Mouse (Mus musculus): ENCODE results near the gene Adgrb3. TPM values are rescaled to one million over a fixed set of nuclear protein-coding genes. Genes with fewer than 3 reads are reported as not detected.

Gene Adgrb3
- polyA plus RNA-seq, 1 experiment: not detected

DNA sequence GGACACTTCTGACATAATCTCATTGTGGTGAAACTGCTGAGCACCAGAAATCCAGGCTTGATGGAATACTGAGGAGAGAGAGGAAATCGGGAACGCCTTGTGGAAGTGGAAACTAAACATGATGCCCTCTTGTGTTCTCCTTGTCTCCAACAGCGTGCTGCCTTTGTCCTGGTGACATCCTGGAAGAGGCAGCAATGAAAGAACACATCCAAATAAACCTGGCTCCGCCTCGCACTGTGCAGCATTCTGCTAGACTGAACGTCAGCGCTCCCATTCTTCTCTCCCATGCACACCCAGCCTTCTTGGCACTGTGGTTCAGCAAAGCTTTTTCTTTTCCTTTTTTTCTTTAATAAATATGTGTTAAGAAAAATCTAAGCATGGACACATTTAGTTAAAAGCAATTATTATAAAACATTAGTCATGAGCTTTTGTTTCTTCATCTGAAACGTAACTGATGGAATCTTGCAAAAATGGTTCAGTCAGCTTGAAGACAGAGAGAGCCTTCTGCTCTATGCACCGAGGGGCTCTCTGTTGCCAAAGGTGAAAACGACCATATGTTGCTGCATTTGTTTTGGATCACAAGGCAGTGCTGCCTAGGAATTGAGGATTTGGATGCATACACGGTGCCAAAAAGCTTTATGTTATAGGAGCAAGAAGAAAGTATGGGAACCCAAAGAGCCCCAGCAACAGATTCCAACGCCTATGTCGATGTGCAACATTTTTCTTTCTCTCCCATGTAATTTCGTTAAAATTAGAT, 743.7 kb downstream of the Adgrb3 start:
- Histone ChIP-seq H3K4me1 (ENCODE audit: control insufficient read depth) (no peaks in the 10 kb centered on the region), H3K9me3 (ENCODE audit: control insufficient read depth, low read length) (peaks cover 13% of the 10 kb centered on the region), H3K4me3 (replicated peaks) (no peak overlapping the region), H3K36me3 (ENCODE audit: control insufficient read depth) (no peaks in the 10 kb centered on the region), H3K27me3 (ENCODE audit: control insufficient read depth) (no peaks in the 10 kb centered on the region)
- TF ChIP-seq GATA1 (IDR thresholded peaks at IDR 0.05; ENCODE audit: low read length): no peak
- no peak for TF ChIP-seq TAL1 (IDR thresholded peaks at IDR 0.05; ENCODE audit: low read length)

DNA sequence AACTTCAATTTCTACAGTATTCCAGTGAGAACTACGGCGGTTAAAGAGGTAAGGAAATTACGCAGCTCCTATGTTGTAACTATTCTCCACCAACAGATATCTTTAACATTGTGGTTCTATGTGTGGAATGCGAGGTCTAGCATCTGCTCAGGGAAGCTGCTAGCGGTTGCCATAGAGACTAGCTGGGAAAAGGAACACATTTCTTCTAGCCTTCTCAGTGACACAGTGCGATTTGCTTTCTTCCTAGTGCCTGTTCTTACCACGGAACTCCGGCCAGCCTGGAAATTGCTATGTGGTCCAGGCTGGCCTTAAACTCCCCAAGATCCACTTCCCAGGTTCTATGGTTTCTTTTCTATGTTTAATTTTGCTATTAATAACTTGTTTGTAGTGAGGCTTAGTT, 747.1 kb downstream of the Adgrb3 start:
- H3K4me3 ChIP-seq (replicated peaks): no peak overlapping the region
- no peaks in the 10 kb centered on the region for H3K4me1 ChIP-seq (ENCODE audit: control insufficient read depth)
- H3K36me3 ChIP-seq (ENCODE audit: control insufficient read depth): no peaks in the 10 kb centered on the region
- TF ChIP-seq TAL1 (IDR thresholded peaks at IDR 0.05; ENCODE audit: low read length): no peak
- TF ChIP-seq GATA1 (IDR thresholded peaks at IDR 0.05; ENCODE audit: low read length): no peak
- H3K27me3 ChIP-seq (ENCODE audit: control insufficient read depth): no peaks in the 10 kb centered on the region
- peaks cover 6% of the 10 kb centered on the region for H3K9me3 ChIP-seq (ENCODE audit: control insufficient read depth, low read length)

DNA sequence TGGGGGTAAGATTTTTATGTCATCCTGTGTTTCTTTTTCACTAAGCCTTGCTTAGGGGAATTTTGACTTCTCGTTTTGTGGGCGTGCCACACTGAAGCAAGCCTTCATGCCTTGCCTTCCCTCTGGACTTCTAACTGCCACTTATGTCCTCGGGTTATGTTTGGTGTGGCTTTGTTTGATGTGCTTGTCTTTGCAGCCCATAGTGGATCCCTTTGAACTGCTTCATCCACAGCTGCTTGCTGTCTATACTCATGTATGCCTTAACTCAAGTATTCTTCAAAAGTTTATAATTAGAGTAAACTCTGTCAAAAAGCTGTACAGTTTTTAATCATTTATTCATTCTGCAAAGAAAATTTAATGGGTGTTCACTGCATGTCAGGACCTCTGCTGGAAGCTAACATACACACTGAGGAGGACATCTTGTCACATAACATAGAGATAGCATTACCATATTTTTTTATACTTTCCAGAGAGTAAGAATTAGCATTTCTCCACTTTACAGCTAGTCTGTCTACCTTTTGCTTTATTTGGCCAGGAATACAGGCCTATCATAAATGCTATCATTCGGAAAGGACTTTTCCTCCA, 748.1 kb downstream of the Adgrb3 start:
- Histone ChIP-seq H3K27me3 (ENCODE audit: control insufficient read depth) (no peaks in the 10 kb centered on the region), H3K9me3 (ENCODE audit: control insufficient read depth, low read length) (peaks cover 6% of the 10 kb centered on the region), H3K36me3 (ENCODE audit: control insufficient read depth) (no peaks in the 10 kb centered on the region), H3K4me3 (replicated peaks) (no peak overlapping the region), H3K4me1 (ENCODE audit: control insufficient read depth) (no peaks in the 10 kb centered on the region)
- TF ChIP-seq GATA1 (IDR thresholded peaks at IDR 0.05; ENCODE audit: low read length): no peak
- no peak for TF ChIP-seq TAL1 (IDR thresholded peaks at IDR 0.05; ENCODE audit: low read length)

DNA sequence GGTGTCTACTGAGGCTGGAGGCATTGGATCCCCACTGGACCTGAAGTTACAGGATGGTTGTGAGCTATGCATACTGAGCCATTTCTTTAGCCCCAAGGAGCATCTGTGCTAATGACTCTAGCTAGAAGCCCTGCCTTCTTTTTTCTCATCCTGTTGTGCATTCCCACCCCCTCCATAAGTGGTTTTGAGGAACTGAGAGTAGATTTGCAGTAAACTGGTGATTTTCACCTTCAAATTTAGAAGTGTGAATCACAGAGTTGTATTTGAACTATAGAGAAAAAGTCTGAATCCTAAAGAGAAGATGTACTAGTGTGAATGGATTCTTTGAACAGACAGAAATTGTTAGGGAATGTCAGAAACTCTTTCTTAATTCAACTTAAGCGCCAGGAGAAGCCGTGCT, 750.1 kb downstream of the Adgrb3 start:
- H3K36me3 ChIP-seq (ENCODE audit: control insufficient read depth): no peaks in the 10 kb centered on the region
- no peaks in the 10 kb centered on the region for H3K4me1 ChIP-seq (ENCODE audit: control insufficient read depth)
- no peaks in the 10 kb centered on the region for H3K27me3 ChIP-seq (ENCODE audit: control insufficient read depth)
- H3K4me3 ChIP-seq (replicated peaks): no peak overlapping the region
- TF ChIP-seq TAL1 (IDR thresholded peaks at IDR 0.05; ENCODE audit: low read length): no peak
- no peak for TF ChIP-seq GATA1 (IDR thresholded peaks at IDR 0.05; ENCODE audit: low read length)
- peaks cover 8% of the 10 kb centered on the region; the same call in 1 of the 2 replicates for H3K9me3 ChIP-seq (ENCODE audit: control insufficient read depth, low read length)

DNA sequence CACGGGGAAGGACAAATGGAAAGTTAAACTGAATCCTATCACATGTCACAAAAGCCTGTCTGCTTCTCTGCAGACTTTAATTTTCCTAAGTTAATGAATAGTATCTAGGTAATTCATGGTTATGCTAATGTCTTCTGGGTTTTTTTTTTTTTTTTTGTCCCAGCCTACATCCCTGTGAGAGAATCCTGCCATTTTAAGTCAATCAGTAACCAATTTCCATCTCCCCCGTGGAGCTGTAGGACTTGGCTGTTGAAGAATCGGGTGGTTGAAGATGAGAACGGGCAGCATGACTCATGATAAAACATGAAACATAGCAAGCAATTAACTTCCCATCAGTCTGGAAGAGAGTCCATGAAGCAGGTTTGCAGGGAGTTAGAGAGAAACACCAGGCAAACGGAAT, 753.6 kb downstream of the Adgrb3 start:
- no peak overlapping the region for H3K4me3 ChIP-seq (replicated peaks)
- peaks cover 12% of the 10 kb centered on the region for H3K9me3 ChIP-seq (ENCODE audit: control insufficient read depth, low read length)
- H3K36me3 ChIP-seq (ENCODE audit: control insufficient read depth): no peaks in the 10 kb centered on the region
- H3K27me3 ChIP-seq (ENCODE audit: control insufficient read depth): no peaks in the 10 kb centered on the region
- H3K4me1 ChIP-seq (ENCODE audit: control insufficient read depth): no peaks in the 10 kb centered on the region
- TF ChIP-seq GATA1 (IDR thresholded peaks at IDR 0.05; ENCODE audit: low read length) (no peak), TAL1 (IDR thresholded peaks at IDR 0.05; ENCODE audit: low read length) (no peak)

DNA sequence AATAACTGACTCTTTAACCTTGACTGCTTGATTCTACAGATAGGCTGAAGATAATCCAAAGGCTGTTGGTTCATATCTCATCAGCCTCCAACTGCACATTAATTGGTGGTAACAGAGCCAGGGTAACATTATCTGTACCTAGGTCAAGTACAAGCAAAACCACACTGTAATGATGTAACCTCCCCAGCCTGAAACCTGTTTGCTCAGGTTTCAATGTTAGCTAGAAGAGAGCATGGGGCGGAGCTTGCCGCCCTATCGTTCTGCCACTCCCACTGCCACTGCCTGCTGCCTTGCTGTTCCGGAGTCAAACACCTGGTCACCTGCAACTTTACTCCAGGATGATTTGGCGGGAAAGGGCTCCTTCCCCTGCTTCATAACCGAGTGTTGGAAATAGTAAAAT, 765.5 kb downstream of the Adgrb3 start:
- no peaks in the 10 kb centered on the region for H3K27me3 ChIP-seq (ENCODE audit: control insufficient read depth)
- H3K36me3 ChIP-seq (ENCODE audit: control insufficient read depth): no peaks in the 10 kb centered on the region
- H3K4me3 ChIP-seq (replicated peaks): no peak overlapping the region
- TF ChIP-seq GATA1 (IDR thresholded peaks at IDR 0.05; ENCODE audit: low read length) (no peak), TAL1 (IDR thresholded peaks at IDR 0.05; ENCODE audit: low read length) (no peak)
- H3K9me3 ChIP-seq (ENCODE audit: control insufficient read depth, low read length): peaks cover 8% of the 10 kb centered on the region
- no peaks in the 10 kb centered on the region for H3K4me1 ChIP-seq (ENCODE audit: control insufficient read depth)

DNA sequence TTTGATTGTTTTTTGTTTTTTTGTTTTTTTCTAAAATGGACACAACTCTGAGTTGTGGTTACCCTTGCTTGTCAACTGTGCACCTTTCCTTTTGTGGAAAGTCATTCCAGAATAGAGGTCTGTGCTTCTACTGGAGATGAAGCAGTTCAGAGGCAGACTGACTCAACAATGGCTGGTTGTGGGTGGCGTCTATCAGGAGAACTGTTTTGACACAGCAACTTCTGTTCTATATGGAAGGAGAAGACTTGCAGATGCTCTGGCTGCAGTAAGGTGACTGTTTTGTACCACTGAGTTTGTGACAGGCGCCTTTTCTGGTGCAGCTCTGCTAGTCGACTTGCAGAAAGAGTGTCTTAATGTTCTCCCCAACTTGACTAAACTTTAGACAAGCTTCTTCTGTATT, 768.6 kb downstream of the Adgrb3 start:
- no peaks in the 10 kb centered on the region for H3K4me1 ChIP-seq (ENCODE audit: control insufficient read depth)
- TF ChIP-seq TAL1 (IDR thresholded peaks at IDR 0.05; ENCODE audit: low read length): no peak
- H3K27me3 ChIP-seq (ENCODE audit: control insufficient read depth): no peaks in the 10 kb centered on the region
- no peak overlapping the region for H3K4me3 ChIP-seq (replicated peaks)
- H3K36me3 ChIP-seq (ENCODE audit: control insufficient read depth): no peaks in the 10 kb centered on the region
- H3K9me3 ChIP-seq (ENCODE audit: control insufficient read depth, low read length): peaks cover 5% of the 10 kb centered on the region

DNA sequence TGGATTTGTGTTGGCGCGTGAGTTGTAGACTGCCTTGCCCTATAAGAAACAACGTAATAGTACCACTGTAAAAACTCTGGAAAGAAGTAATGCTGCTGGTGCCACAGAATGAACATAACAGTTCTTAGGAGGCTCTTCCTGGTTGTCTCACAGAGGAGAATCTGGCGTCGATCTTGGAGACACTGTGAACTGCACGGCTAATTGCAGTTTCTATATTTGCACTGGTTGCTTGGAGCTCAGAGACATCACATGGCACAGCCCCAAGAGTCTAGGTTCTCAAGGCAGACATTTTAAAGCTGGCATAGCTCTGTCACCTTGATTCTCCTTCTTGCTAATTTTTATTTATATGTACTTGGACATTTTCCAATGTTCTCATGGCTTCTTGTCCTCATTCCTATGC, 769.3 kb downstream of the Adgrb3 start:
- peaks cover 5% of the 10 kb centered on the region for H3K9me3 ChIP-seq (ENCODE audit: control insufficient read depth, low read length)
- H3K36me3 ChIP-seq (ENCODE audit: control insufficient read depth): no peaks in the 10 kb centered on the region
- TF ChIP-seq TAL1 (IDR thresholded peaks at IDR 0.05; ENCODE audit: low read length) (no peak), GATA1 (IDR thresholded peaks at IDR 0.05; ENCODE audit: low read length) (no peak)

DNA sequence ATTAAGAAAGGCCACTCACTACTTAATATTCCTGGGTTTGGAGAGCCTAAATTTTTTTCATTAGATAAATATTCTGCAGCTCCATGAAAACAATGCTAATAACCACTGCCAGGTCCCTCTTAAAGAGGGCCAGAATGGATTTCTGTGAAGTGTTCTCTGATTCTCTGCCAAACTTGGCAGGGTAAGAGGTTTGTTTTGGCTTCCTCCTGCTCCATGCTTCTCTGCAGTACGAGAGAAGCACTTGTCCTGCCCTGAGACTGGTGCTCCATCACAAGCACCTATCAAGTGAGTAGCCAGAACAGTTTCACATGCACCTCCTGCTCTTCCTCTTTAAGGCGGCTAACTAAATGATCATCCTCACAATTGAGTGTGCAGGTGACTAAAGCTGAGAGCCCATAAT, 771.9 kb downstream of the Adgrb3 start:
- Histone ChIP-seq H3K9me3 (ENCODE audit: control insufficient read depth, low read length) (peaks cover 3% of the 10 kb centered on the region), H3K27me3 (ENCODE audit: control insufficient read depth) (no peaks in the 10 kb centered on the region), H3K4me1 (ENCODE audit: control insufficient read depth) (no peaks in the 10 kb centered on the region), H3K36me3 (ENCODE audit: control insufficient read depth) (no peaks in the 10 kb centered on the region), H3K4me3 (replicated peaks) (no peak overlapping the region)
- TF ChIP-seq GATA1 (IDR thresholded peaks at IDR 0.05; ENCODE audit: low read length) (no peak), TAL1 (IDR thresholded peaks at IDR 0.05; ENCODE audit: low read length) (no peak)

More for the DNA sequence above, 769.3 kb downstream of the Adgrb3 start:
- Histone ChIP-seq H3K27me3 (ENCODE audit: control insufficient read depth) (no peaks in the 10 kb centered on the region), H3K4me3 (replicated peaks) (no peak overlapping the region), H3K4me1 (ENCODE audit: control insufficient read depth) (no peaks in the 10 kb centered on the region)

All from erythroblast, embryonic 14.5 days (primary cell).